16 mouse cellular contexts compared by ENCODE assay signal in genomic region chr7:98498656-98499560, GRCm38 (mm10). TPM values are rescaled to one million over a fixed set of nuclear protein-coding genes. Genes with fewer than 3 reads are reported as not detected.
A peak's percentile ranks its signal among the peaks of the same experiment; 100 is the strongest.
DNase-seq lines count a peak whose midpoint lies in the region; ATAC-seq and TF ChIP-seq lines count a peak whose summit lies in the region.
"Had no signal": no experiment of that assay in that cellular context is flagged by ENCODE, and none has a peak within 500 bp of the region (broad histone marks: within the 10 kb centered on the region; RNA-seq: fewer than 3 reads in every experiment).

No protein-coding gene starts in this region.

- TF ChIP-seq CTCF in kidney, adult 2 months (conservative IDR thresholded peaks at IDR 0.05; ENCODE audit: insufficient read depth, insufficient read length, low read depth, low read length), result no peak

- peak; percentile 79 for DNase-seq in kidney, adult 2 months
- peak; percentile 80 for DNase-seq in cerebellum, adult 11-12 months
- DNase-seq in cerebellum, adult 9-10 months, result peak; percentile 78
- DNase-seq in kidney, adult 9 months, result peak; percentile 64
- DNase-seq in embryo, embryonic 9.5 days (ENCODE audit: extremely low spot score), result no peak
- DNase-seq in thymus, postnatal 0 days (ENCODE audit: low spot score), result no peak
- DNase-seq: adrenal gland, adult 8-10 months; lung, embryonic 14.5 days; right cerebral cortex, postnatal 4 days had no signal

- no peak for ATAC-seq in kidney, embryonic 14.5 days (ENCODE audit: low FRiP score, low TSS enrichment)
- ATAC-seq: intestine, embryonic 15.5 days; Patski had no signal

- 51% methylated on average over 20 of the region's 20 CpGs for WGBS in kidney, adult 2 months
- 79% methylated on average over 20 of the region's 20 CpGs for WGBS in kidney, embryonic 14.5 days

- TF ChIP-seq POLR2A in kidney, adult 2 months (IDR thresholded peaks at IDR 0.05; ENCODE audit: low read depth, low read length), result no peak

- H3K27me3 ChIP-seq in kidney, adult 2 months (replicated peaks; ENCODE audit: control insufficient read depth, insufficient read depth, low read length), result no peaks in the 10 kb centered on the region
- no peaks in the 10 kb centered on the region for H3K27me3 ChIP-seq in kidney, embryonic 14.5 days (ENCODE audit: control insufficient read depth, insufficient read depth, low read length)
- H3K27me3 ChIP-seq: CH12.LX; intestine, embryonic 15.5 days had no signal

- peak overlapping the region; percentile 24; the same call in 1 of the 2 replicates for H3K27ac ChIP-seq in kidney, adult 2 months (ENCODE audit: insufficient read depth, low read depth, low read length)
- H3K27ac ChIP-seq in kidney, embryonic 14.5 days (ENCODE audit: low read depth, low read length), result no peak overlapping the region
- H3K27ac ChIP-seq: limb, embryonic 12.5 days had no signal

- H3K9ac ChIP-seq in kidney, embryonic 14.5 days (ENCODE audit: low read depth, low read length), result no peak overlapping the region
- H3K9ac ChIP-seq: intestine, embryonic 15.5 days; limb, embryonic 12.5 days; lung, embryonic 14.5 days had no signal

- no peaks in the 10 kb centered on the region for H3K9me3 ChIP-seq in kidney, embryonic 14.5 days (ENCODE audit: control insufficient read depth, low read length)
- H3K9me3 ChIP-seq: intestine, embryonic 15.5 days; limb, embryonic 12.5 days; megakaryocyte, embryonic 14.5 days had no signal

- H3K4me1 ChIP-seq in kidney, adult 2 months (ENCODE audit: control insufficient read depth, insufficient read depth, low read length), result peaks cover 7% of the 10 kb centered on the region; the same call in 1 of the 2 replicates
- H3K4me1 ChIP-seq in kidney, embryonic 14.5 days (ENCODE audit: control insufficient read depth, insufficient read depth, low read length), result peaks cover 26% of the 10 kb centered on the region

- no peak overlapping the region for H3K4me2 ChIP-seq in kidney, embryonic 14.5 days (replicated peaks; ENCODE audit: low read depth, low read length)
- H3K4me2 ChIP-seq: intestine, embryonic 15.5 days; limb, embryonic 12.5 days; lung, embryonic 14.5 days had no signal

- no peaks in the 10 kb centered on the region for H3K36me3 ChIP-seq in kidney, adult 2 months (ENCODE audit: control insufficient read depth, insufficient read depth, low read length)
- H3K36me3 ChIP-seq in kidney, embryonic 14.5 days (ENCODE audit: control insufficient read depth, insufficient read depth, low read length), result peaks cover 19% of the 10 kb centered on the region
- H3K36me3 ChIP-seq: limb, embryonic 12.5 days had no signal

- no peak overlapping the region for H3K4me3 ChIP-seq in kidney, adult 2 months (ENCODE audit: insufficient read depth, low read depth, low read length)
- no peak overlapping the region for H3K4me3 ChIP-seq in kidney, embryonic 14.5 days (ENCODE audit: low read length)
- H3K4me3 ChIP-seq: intestine, embryonic 15.5 days; limb, embryonic 12.5 days; myocyte had no signal

RNA-seq across cellular contexts. Expression of gene Lrrc32, which starts 9.8 kb away (rescaled TPM):
- 22.1 and 24.7 TPM in 2 replicates for polyA plus RNA-seq in kidney, adult 2 months (2012; rRNA removed)
- 9.5 and 13.7 TPM in 2 replicates for polyA plus RNA-seq in kidney, embryonic 14.5 days (2014; fragmentation: Nextera tagmentation; extraction: Ambion mirVana)
- polyA plus RNA-seq in thymus, postnatal 0 days (2015; fragmentation: Nextera tagmentation; extraction: Ambion mirVana), result 3.0 and 3.4 TPM in 2 replicates

RNA-seq across cellular contexts. Expression of gene Gucy2d, which starts 58.7 kb away (rescaled TPM):
- polyA plus RNA-seq in kidney, adult 2 months (2012; rRNA removed), result not detected in 2 replicates
- polyA plus RNA-seq in kidney, embryonic 14.5 days (2014; fragmentation: Nextera tagmentation; extraction: Ambion mirVana), result not detected in 2 replicates
- polyA plus RNA-seq in thymus, postnatal 0 days (2015; fragmentation: Nextera tagmentation; extraction: Ambion mirVana), result not detected in 2 replicates
- polyA plus RNA-seq: lung, embryonic 14.5 days; myocyte; Patski had no signal

Comparison
In these comparisons a context has a peak if more than half of its experiments do, and no peak if none do; other contexts are left out.
1. DNase-seq: peak in kidney, adult 2 months (single experiment), cerebellum, adult 11-12 months (single experiment), cerebellum, adult 9-10 months (single experiment) and kidney, adult 9 months (single experiment); none in embryo, embryonic 9.5 days (single experiment) and thymus, postnatal 0 days (single experiment).